Mouse (Mus musculus) urinary bladder, postnatal 25 days (tissue): ENCODE data around the gene Tssk1.

Source experiments
- DNase-seq: peaks from one replicate; pipeline ENCODE4 v3.0.0; 2022; ENCODE audit warnings: low spot score

Gene Tssk1

GRCm38 (mm10) chr16:17893923-17894322, at the start of gene Tssk1:
TSS of gene Tssk1 (plus strand) at chr16:17894223.
- no peak for DNase-seq

- DNase-seq: no peak
These were observed 45.6 kb upstream of the Tssk1 start for GRCm38 (mm10) chr16:17848431-17848830.

GRCm38 (mm10) chr16:17848928-17849327, 45.1 kb upstream of the Tssk1 start:
- peak; percentile 29 for DNase-seq

GRCm38 (mm10) chr16:17849486-17849885, 44.5 kb upstream of the Tssk1 start:
- DNase-seq: no peak

- DNase-seq: no peak
These were observed 42.7 kb upstream of the Tssk1 start for GRCm38 (mm10) chr16:17851331-17851730.

- DNase-seq: no peak
These were observed 42.2 kb upstream of the Tssk1 start for GRCm38 (mm10) chr16:17851860-17852259.

DNA sequence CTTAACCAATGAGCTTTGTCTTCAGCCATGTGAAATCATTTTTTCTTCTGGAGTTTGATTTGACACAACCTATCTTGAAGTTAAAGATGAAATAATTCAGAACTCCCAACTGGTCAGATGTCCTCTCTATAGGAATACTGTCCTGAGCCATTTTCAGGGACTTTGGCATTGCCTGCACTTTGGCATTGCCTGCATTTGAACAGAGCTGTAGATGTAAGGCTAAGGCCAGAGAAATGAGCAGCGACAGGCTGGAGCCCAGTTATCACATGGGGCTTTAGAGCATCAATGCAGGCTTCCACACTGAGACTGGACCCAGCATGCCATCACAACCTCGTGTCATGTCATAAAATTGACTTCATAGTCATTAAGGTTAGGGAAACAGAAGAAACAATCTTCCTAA, 40.8 kb upstream of the Tssk1 start:
- DNase-seq: no peak

DNA sequence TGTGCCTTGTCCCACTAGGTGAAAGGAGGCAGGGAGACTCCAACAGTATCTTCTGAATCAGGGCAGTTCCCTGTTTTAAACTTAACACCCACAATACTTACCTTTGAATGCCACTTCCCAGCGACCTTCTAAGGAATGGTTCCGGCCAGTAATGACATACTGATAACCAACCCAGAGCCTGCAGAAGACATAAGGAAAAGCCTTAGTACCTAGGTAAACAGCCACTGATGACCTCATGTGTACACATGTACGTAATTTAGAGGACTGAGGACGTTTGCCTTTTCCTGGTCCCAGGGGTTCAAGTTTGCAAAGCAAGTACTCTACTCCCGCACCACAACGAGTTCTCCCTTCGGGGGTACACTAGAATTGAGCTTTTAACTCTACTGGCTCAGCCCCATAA, 36.9 kb upstream of the Tssk1 start:
- DNase-seq: no peak

- DNase-seq: no peak
These were observed 35.4 kb upstream of the Tssk1 start for GRCm38 (mm10) chr16:17858592-17858991.

DNA sequence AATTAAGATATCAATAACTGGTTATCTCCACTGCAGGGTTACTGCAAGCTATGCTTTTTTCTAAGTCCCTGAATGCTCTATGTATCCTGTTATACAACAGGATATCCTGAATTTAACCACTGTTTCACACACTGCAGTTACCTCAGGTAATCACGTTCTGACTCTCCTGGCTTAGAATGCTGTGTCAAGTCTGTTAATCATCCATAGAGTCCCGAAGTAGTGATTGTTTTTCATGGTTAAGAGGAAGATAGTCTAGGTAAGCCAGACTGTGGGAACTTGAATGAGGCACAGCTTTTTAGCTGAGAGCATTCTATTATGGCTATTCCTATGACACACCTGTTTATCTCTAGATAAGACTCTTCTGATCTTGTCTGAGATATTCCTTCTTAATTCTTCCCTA, 28.7 kb upstream of the Tssk1 start:
- no peak for DNase-seq

GRCm38 (mm10) chr16:17865770-17866169, 28.3 kb upstream of the Tssk1 start:
- peak; percentile 34 for DNase-seq

DNA sequence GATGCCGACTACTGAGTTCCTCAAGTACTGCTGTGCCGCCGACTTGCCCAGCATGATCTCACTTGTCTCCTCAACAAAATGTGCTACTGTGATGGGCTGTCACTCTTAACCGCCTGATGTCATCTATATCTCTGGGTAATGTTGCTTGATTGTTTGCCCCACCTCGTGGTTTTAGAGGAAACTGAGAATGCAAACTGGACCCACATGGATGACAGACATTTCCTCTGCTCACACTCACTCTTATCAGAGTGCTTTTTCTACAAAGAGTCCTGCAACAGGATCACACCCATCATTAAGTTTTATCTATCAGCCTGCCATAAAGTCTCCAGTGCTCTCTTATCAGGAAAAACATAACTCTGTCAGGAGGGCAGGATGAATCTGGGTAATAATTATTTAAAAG, 22.8 kb upstream of the Tssk1 start:
- no peak for DNase-seq

DNA sequence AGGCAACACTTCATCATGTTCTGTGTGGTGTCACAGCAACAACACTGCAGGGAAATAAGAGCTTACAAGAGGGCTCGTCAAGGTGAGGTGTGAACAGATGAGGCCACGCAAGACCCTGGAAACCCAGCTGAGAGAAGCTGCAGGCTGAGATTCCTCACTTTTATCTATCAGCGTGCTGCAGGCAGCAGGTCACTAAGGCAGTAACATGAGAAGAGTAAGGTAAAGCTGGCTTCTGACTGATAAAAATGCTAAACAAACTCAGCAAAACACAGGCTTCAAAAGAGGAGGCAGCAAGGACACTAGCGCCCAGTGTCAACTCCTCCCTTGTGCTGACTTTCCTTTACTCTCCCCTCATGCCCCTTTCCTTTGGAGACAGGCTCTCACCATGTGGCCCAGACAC, 21.0 kb upstream of the Tssk1 start:
- no peak for DNase-seq

- DNase-seq: no peak
These were observed 18.8 kb upstream of the Tssk1 start for GRCm38 (mm10) chr16:17875174-17875573.

DNA sequence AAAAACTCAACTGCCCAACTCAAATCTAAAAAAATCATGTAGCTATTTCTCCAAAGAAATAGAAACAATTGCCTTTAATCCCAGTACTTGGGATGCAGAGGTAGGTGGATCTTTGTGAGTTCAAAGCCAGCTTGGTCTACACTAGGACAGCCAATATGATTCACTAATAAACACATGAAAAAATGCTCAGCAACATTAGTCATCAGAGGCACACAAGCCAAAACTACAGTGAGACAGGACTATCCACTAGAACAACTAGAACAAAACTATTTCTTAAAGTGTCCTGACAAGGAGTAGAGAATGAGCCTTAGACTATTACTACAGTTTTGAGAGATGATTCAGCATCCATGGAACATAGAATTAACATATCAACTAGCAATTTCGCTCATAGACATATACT, 17.9 kb upstream of the Tssk1 start:
- no peak for DNase-seq

DNA sequence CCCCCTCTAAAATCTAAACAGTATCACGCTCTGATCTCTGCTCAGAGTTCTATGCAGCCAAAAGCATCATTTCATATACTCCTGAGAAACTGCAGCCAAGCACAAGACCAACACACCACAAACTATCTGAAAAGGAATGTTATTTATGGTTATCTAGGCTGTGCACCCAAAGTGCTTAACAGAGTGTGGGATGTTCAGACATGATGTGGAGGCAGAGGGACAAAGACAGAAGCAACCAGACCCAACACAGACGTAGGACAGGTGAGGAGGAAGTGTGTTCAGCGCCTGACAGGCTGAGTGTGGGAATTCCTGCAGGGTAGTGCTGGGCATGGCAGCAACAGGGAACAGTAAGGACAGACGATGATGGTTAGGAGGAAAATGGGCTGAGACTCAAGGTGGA, 14.5 kb upstream of the Tssk1 start:
- DNase-seq: no peak

DNA sequence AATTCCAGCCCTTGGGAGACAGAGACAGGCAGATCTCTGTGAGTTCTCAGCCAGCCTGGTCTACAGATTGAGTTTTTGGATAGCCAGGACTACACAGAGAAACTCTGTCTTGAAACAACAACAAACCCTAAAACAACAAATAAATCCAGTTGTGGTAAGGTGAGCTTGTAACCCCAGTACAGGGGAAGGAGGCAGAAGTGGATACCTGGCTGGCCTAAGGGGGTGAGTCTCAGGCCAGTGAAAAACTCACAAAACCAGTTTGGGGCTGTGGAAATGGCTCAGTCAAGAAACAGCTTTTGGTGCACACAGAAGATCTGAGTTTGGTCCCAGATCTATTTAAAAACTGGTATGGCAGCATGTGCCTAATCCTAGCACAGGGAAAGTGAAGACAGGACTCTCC, 11.8 kb upstream of the Tssk1 start:
- DNase-seq: no peak

- DNase-seq: no peak
These were observed 9.9 kb upstream of the Tssk1 start for GRCm38 (mm10) chr16:17884116-17884515.

DNA sequence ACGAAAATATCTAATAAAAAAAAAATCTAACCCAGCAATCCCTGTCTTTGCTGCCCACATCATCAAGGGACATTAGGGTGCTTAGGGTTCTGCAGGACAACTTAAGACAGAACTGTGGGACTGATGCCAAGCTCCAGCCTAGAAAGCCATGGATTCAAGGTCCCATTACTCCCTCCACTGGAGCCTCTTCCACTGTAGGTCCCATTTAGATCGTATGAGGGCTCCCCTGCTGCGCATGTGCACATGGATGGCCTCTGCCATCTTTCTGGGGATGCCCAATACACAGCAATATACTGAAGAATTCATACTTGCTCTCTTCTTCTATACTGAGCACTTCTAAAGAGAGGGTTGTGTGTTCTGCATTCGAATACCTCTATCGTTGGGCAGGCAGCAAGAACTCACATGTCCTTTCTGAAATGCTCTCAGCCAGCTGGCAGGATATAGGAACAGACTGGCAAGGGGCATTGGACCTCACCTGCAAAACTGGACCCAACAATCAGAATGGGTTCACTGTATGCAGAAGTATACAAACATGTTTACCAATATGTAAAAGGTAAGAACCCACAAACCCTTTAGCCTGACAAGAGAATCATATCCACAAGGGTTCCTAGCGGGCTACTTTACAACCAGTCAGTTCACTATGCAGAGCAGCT, 4.2 kb upstream of the Tssk1 start:
- no peak for DNase-seq

GRCm38 (mm10) chr16:17890342-17890727, 3.7 kb upstream of the Tssk1 start:
- no peak for DNase-seq

- peak; percentile 70 for DNase-seq
These were observed 3.0 kb upstream of the Tssk1 start for GRCm38 (mm10) chr16:17890917-17891566.

- peak; percentile 99 for DNase-seq
These were observed 2.5 kb upstream of the Tssk1 start, which contains the start of gene Gm20518 for GRCm38 (mm10) chr16:17891567-17891959. TSS of gene Gm20518 (minus strand) at chr16:17891671.

DNA sequence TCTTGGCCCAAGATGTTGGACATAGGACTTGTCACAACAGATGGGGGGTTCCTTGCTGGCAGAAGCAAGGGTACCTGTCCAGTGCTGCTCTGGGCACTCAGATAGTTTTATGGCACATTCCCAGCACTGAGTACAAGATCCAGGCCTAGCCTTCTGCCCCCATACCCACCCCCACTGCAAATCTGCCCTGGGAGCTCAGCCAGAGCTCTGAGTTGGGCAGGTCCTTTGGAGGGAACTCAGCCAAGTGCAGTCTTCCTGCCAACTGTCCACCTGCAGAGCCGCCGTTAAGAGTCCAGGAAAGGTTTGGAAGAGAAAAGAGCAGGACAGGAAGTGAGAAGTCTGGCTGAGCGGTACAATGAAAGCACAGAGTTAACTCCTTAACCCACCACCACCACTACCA, 1.4 kb upstream of the Tssk1 start:
- no peak for DNase-seq

DNA sequence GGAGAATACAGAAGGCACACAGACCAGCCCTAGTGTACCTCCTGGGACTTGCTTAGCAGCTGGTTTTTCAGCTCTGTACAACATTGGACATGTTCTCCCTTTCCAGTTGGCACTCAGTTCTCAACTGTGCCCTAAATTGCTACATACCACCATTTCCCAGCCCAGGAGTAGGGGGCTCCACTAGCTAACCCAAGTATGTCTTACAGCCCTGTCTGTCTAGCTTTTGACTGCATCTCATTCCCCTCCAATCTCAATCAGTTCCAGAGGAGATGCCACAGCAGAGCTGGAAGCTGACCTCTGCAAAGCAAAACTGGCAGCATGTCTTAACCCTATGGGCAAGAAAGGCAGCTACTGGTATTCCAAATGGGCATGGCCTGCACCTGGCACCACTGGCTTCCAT, 2.1 kb downstream of the Tssk1 start:
- DNase-seq: no peak
